Mouse (Mus musculus) layer of hippocampus, adult 11-12 months (tissue): ENCODE measurements around the gene Ptbp1.

ENCODE experiments used
- DNase-seq: peaks from one replicate; pipeline ENCODE4 v3.0.0; 2022; ENCODE audit warnings: low spot score

Ptbp1 gene

DNA sequence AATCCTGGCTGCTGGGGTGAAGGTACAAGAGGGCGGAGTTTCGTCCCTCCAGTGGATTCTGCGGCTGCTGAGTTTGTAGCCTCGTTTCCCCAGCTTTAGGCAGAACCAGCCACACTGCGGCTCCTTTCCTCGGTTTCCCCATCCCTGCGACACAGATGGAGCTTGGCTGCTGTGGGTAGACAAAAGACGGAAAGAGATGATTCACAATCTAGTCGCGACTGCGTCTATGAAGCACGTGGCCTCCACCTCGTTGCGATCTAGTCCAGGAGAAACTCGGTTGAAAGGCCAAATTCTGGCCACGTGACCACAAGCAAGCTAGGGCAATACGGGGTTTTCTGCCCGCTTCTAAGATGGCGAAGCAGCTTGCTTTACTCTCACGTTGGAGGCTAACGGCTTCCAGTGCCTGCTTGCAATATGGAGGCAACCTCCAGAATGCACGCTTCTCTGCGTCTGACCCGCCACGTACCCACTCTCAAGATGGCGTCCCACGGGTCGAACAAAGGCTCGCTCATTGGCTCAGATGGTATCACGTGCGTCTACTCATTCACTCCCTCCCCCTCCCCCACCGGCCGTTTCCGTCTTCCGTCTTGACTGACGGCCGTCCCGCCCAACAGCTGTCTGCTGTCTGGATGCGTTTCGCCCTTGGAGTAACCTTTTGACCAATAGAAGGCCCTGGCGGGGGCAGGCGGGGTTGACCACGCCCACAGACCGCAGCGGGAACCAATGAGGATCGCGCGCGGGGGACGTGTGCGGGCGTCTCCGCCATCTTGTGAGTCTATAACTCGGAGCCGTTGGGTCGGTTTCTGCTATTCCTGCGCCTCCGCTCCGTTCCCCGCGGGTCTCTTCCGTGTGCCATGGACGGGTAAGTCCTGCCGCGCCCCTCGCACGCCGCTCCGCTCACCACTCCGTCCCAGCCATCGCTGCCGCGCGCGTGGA is at the start of gene Ptbp1:
TSS of gene Ptbp1 (plus strand) at position 568 of the 936 bp plus-strand sequence.
- peak; percentile 99 for DNase-seq

DNA sequence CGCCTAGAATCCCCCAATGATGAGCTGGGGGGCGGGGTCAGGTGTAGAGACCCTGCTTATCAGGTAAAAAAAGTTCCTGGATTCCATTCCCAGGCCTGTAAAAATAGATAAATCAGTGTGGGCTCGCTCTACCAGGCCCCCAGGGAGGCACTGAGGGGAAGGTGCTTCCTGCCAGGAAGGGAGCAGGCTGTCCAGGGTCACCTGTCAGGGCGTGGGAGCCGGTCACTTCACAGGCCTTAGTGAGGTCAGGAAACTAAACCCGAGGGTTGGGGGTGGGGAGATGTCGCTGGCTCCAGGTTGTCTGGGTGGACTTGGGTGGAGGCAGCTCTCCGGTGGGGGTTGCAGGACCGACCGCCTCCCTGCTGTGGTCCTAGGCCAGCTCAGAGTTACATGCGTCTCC is 48.6 kb upstream of the Ptbp1 start:
- no peak for DNase-seq

DNA sequence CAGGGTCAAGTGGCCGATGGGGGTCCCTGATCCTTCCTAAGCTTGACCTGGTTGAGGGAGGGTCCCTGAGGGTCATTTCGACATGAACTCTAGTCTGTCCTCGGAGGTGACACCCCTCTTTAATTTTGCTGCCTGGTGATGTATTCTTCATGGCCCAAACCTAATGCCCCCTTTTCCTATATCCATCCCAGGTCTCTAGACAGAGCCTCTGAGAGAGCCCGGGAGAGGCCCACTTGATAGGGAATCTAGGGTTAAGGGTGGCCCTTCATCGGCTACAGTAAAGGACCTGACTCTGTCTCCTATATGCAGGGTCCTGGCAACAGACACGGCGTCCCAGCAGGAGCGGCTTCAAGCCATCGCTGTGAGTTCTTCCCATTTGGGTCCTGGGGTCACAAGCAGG is 47.9 kb upstream of the Ptbp1 start:
- no peak for DNase-seq

DNA sequence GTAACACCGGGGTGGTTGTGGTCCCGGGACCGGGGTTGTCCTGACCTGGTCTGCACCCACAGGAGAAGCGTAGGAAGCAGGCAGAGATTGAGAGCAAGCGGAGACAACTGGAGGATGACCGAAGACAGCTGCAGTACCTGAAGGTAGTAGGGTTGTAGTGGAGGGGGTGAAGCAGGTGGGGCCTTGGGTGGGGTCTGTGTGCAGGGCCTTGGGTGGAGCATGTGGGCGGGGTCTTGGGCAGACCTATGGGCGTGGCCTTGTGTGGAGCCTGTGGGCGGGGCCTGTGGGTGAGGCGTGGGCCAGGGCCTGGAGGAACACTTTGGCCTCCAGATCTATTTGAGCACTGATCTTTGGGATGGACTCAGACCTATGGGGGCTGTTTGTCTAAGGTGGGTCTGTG is 47.3 kb upstream of the Ptbp1 start:
- no peak for DNase-seq

GRCm38 (mm10) chr10:79807826-79808225 is 46.4 kb upstream of the Ptbp1 start:
- no peak for DNase-seq

- no peak for DNase-seq
These were observed 45.5 kb upstream of the Ptbp1 start for GRCm38 (mm10) chr10:79808728-79809127.

GRCm38 (mm10) chr10:79811736-79812637 is 42.2 kb upstream of the Ptbp1 start:
- peak; percentile 87 for DNase-seq

DNA sequence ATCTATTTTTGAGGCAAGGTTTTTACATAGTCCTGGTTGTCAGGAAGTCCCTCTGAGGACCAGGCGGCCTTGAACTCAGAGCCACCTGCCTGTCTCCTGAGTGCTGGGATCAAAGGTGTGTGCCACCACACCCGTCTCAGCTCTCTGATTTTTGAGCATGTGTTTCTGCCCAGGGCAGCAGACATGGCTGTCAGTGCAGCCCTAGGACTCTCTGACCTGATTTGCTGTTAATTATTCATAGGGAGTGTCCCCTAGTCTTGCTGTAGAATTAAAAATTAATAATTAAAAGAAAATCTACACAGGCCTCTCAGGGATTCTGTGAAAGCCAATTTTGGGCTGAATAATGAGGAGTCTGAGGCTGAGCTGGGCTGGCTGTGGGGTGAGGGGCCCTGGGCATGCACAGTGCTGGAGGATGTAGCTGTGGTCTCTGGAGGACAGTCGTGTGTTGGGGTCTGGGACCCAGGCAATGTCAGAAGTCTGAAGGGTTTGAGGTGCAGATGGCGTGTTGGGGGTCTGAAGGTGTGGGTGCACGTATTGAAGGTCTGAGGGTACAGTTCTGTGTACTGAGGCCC is 39.9 kb upstream of the Ptbp1 start:
- DNase-seq = no peak

GRCm38 (mm10) chr10:79815671-79816494 is 38.3 kb upstream of the Ptbp1 start:
- DNase-seq = no peak

- DNase-seq = no peak
These were observed 37.1 kb upstream of the Ptbp1 start for GRCm38 (mm10) chr10:79817111-79817510.

DNA sequence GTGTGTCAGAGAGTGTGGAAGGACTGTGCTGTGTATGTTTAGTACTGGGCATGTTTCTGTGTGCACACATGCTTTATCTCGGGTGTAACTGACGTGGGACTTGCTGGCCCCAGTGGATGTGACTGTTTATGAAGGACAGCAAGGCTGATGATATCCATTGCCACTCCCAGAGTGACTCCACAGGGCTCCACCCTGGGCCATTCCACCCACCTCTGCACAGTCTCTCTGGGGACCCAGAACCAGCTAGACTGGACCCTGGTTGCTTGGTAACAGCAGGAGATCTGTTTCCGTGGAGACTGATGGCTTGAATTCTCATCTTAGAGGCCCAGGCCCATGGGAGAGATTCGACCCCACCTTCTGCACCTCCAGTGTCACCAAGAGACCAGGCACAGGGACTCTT is 36.0 kb upstream of the Ptbp1 start:
- DNase-seq = no peak

DNA sequence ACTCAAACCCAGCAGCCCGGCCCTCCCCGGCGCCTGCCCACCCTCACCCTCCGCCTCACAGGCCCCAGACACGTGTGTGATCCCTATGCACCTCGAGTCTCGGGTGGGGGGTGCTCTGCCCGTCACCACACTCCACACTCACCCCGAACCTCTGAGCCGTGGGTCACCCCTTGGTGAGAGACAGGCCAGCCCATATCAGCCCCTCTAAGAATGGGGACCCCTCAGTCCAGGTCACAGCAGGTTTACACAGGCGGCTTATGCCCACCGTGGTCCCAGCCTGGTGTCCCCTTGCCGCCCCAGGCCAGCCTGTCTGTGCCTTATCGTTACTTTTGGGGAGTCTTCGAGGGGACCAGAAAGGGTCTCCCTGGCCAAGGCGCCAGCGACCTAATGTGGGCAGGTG is 34.6 kb upstream of the Ptbp1 start:
- no peak for DNase-seq

GRCm38 (mm10) chr10:79820277-79820676 is 34.0 kb upstream of the Ptbp1 start:
- no peak for DNase-seq

DNA sequence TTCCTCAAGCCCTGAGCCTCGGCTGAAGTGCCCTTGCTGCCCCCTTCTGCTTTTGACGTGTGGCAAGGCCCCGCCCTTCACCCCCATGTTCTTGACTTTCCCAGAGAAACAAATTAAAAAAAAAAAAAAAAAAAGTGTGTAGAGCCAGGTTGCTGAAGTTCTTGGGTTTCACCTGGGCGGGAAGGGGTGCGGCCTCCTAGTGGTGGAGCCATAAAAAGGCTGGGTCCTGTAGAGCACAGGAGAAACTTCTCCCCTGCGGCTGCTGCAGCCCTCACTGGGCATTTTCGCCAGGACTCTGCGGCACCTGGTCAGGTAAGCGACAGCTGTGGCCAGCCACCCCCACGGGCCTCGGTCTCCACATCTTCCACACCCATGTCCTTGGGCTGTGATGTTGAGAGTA is 33.4 kb upstream of the Ptbp1 start, which contains the start of gene Misp:
TSS of gene Misp (plus strand) at position 208 of the 400 bp plus-strand sequence.
- DNase-seq = no peak

DNA sequence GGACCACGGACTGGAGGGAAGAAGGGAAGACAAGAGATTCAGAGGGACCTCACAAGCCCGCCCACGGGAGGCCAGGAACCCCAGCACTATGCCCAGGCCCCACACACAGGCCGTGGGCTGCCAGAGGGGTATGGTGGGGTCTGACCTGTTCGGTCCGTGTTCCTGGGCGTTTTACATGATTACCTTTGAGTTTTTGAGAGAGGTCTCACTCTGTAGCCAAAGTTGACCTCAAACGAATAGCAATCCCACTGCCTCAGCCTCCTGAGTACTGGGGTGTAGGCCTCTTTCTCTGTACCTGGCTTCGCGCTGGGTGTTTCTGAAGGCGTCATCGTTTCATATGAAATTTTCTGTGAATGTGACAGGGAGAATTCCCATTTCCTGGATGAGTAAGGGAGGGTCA is 32.5 kb upstream of the Ptbp1 start:
- no peak for DNase-seq

DNA sequence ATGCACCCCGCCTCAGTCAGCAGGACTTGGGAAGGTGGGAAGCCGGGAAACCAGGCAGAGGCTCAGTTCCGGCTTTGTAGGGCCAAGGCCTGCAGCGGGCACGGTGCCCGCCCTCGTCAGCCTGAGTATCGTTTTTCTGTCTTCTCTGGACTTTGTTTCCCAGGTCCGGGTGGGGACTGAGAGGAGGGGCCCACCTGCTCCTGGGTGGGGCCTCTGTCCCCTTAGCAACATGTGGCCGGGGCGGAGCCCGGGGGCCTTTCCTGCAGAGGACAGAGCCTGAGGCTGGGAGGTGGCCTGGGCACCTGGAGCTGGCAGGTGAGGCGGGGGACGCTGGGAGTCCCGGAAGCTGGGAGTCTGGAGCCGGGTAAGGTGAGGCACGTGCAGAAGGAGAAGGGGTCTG is 31.9 kb upstream of the Ptbp1 start:
- no peak for DNase-seq

DNA sequence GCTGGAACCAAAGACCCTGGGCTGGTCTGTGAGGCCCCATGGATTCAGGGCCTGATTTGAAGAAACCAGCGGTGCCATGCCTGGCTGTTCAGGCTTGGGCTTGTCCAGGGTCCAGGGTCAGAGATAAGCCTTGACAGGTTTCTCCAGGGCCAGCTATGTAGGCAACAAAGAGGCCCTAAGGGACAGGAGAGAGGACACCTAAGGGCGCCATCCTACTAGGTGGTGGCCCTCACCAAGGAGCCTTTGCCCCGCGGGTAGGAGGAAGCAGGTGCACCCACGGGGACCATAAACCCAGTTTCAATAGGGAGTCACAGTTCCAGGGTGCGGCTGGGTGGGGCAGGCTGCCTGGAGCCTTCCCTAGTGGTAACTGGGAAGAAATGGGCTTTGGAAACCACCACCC is 31.2 kb upstream of the Ptbp1 start:
- no peak for DNase-seq

DNA sequence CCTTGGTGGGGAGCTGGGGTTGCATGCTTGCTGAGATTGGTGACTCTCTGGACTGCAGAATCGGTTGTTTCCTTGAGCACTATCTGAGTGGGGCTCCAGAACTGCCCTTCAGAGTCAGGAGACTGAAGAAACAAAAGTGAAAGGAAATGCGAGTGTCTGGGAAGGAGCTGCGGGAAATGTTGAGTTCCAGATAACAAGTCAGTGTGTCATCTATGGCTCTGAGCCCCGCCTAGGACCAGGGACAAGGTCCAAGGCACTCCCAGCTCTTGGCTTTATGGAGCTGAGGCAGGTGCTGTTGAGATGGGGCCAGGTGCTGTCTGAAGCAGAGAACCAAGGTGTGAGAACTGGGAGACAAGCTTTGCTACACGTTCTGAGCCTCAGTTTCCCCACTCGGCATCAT is 29.8 kb upstream of the Ptbp1 start:
- DNase-seq = no peak

- DNase-seq = no peak
These were observed 22.6 kb upstream of the Ptbp1 start for GRCm38 (mm10) chr10:79831583-79831982.

DNA sequence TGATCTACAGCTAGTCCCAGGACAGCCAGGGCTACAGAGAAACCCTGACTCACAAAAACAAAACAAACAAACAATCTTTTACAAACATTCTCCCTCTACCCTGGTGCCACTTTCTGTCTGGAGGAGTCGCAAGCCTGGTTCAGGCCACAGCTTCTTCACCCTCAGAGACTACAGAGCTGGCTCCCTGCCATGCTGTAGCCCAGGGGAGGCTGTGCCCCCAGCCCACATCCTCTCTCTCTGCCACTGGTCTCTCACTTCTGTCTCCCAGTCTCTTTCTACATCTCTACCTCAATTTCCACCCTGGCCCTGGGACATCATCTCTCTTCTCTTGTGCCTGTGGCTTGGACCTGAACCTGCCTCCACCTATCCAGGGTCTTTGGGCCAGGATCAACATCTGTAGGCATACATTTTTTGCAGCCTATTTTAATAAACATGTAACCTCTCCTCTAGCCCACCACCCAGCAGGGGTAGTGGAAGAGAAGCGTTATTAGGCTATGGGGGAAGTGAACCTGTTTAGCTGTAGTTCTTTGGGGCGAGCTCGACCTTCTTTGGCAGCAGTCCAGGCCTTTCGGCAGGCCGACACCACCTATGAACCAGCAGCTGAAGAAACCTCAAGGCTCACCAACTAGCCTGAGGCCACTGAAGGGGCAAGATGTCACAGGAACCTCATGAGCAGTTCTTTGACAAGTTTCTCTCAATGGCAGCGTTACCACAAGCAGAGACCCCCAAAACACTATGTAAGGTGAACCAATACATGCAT is 22.0 kb upstream of the Ptbp1 start:
- no peak for DNase-seq

DNA sequence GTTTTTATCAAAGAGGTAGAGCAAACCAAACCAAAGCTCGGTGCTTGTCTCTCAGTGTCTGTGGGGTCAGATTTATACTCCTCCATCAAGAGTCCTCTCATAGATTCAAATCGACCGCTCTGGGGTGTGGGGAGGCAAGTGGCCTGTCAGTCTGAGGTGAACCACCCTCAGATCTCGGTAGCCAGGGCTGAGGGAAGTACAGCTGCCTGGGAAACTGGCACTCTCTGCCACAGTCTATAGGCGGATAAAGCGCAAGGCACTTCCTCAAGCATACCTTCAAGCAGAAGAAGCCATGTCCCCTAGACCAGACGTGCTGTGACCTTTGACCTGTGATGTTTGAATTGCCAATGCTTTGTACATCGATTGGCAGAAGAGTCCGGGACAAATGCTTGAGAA is 21.4 kb upstream of the Ptbp1 start:
- DNase-seq = no peak
